Mouse (Mus musculus): ENCODE measurements around the gene Asxl2. TPM values are rescaled to one million over a fixed set of nuclear protein-coding genes. Genes with fewer than 3 reads are reported as not detected.

The Asxl2 gene
- total and polyA plus RNA-seq, 3 experiments, result 11.6 to 18.9 (median 15.2) TPM

GRCm38 (mm10) chr12:3440916-3441315, 14.3 kb downstream of the Asxl2 start:
- no peak for TF ChIP-seq USF1 (IDR thresholded peaks at IDR 0.05; ENCODE audit: low read depth, low read length)
- TF ChIP-seq HCFC1 (IDR thresholded peaks at IDR 0.05; ENCODE audit: low read depth, low read length), result no peak
- TF ChIP-seq ZKSCAN1 (IDR thresholded peaks at IDR 0.05; ENCODE audit: borderline replicate concordance, low read depth, low read length), result no peak
- no peak for TF ChIP-seq EP300 (IDR thresholded peaks at IDR 0.05; ENCODE audit: low read length)
- no peak for TF ChIP-seq MAX (IDR thresholded peaks at IDR 0.05; ENCODE audit: low read length)
- TF ChIP-seq MAZ (IDR thresholded peaks at IDR 0.05; ENCODE audit: low read depth, low read length), result no peak
- TF ChIP-seq KAT2A (IDR thresholded peaks at IDR 0.05; ENCODE audit: insufficient replicate concordance, low read length), result no peak
- no peak for TF ChIP-seq NELFE (IDR thresholded peaks at IDR 0.05; ENCODE audit: low read depth, low read length)
- H3K9ac ChIP-seq (ENCODE audit: insufficient read depth, low read depth), result no peak overlapping the region
- H3K79me2 ChIP-seq (replicated peaks; ENCODE audit: control insufficient read depth, extremely low read depth, insufficient read depth, poor library complexity, severe bottlenecking), result peaks cover 40% of the 10 kb centered on the region
- H3K4me3 ChIP-seq (replicated peaks in 1 of 3; ENCODE audit: low read depth in 2 of 3, low read length in 2 of 3, poor library complexity in 1 of 3), result no peak overlapping the region
- dilution Hi-C loops (cut with MboI; ENCODE audit: extremely low pct_ligation_motif_present, extremely low pct_unique_long_range_greater_than_20kb, low sequenced_read_pairs) (no loop called here), in situ Hi-C loops (cut with MboI; ENCODE audit: low pct_ligation_motif_present, low pct_unique_long_range_greater_than_20kb, low sequenced_read_pairs) (no loop called here)
- H3K36me3 ChIP-seq (replicated peaks in 1 of 2; ENCODE audit: control insufficient read depth in 1 of 2, insufficient read depth in 1 of 2, low read length in 1 of 2), result peaks cover 0 to 34% of the 10 kb centered on the region in 2 experiments
- H3K27ac ChIP-seq (ENCODE audit: insufficient read depth, low read depth), result no peak overlapping the region
- H3K27me3 ChIP-seq (replicated peaks), result no peaks in the 10 kb centered on the region
- H3K9me3 ChIP-seq (replicated peaks; ENCODE audit: low read length), result no peaks in the 10 kb centered on the region
- H3K4me1 ChIP-seq (ENCODE audit: control insufficient read depth in 1 of 2, insufficient read depth in 2 of 2), result peaks cover 0 to 19% of the 10 kb centered on the region in 2 experiments; a peak in 1 of 4 replicates
- DNase-seq (ENCODE audit: extremely low read depth), result no peak
- no peak overlapping the region for H3K4me2 ChIP-seq (ENCODE audit: insufficient read depth, low read depth, poor library complexity, severe bottlenecking)

GRCm38 (mm10) chr12:3441361-3441760, 14.7 kb downstream of the Asxl2 start:
- peaks cover 0 to 17% of the 10 kb centered on the region in 2 experiments; a peak in 1 of 4 replicates for H3K4me1 ChIP-seq (ENCODE audit: control insufficient read depth in 1 of 2, insufficient read depth in 2 of 2)
- peaks cover 0 to 33% of the 10 kb centered on the region in 2 experiments for H3K36me3 ChIP-seq (replicated peaks in 1 of 2; ENCODE audit: control insufficient read depth in 1 of 2, insufficient read depth in 1 of 2, low read length in 1 of 2)
- DNase-seq (ENCODE audit: extremely low read depth), result no peak
- H3K4me3 ChIP-seq (replicated peaks in 1 of 3; ENCODE audit: low read depth in 2 of 3, low read length in 2 of 3, poor library complexity in 1 of 3), result no peak overlapping the region
- dilution Hi-C loops (cut with MboI; ENCODE audit: extremely low pct_ligation_motif_present, extremely low pct_unique_long_range_greater_than_20kb, low sequenced_read_pairs), result no loop called here
- in situ Hi-C loops (cut with MboI; ENCODE audit: low pct_ligation_motif_present, low pct_unique_long_range_greater_than_20kb, low sequenced_read_pairs), result no loop called here
- no peaks in the 10 kb centered on the region for H3K27me3 ChIP-seq (replicated peaks)
- no peak overlapping the region for H3K9ac ChIP-seq (ENCODE audit: insufficient read depth, low read depth)
- H3K27ac ChIP-seq (ENCODE audit: insufficient read depth, low read depth), result no peak overlapping the region
- TF ChIP-seq ZC3H11A (IDR thresholded peaks at IDR 0.05; ENCODE audit: low read depth, low read length), result no peak
- no peak for TF ChIP-seq ZKSCAN1 (IDR thresholded peaks at IDR 0.05; ENCODE audit: borderline replicate concordance, low read depth, low read length)
- no peak for TF ChIP-seq HCFC1 (IDR thresholded peaks at IDR 0.05; ENCODE audit: low read depth, low read length)
- TF ChIP-seq MYC (IDR thresholded peaks at IDR 0.05; ENCODE audit: low read depth, low read length), result no peak
- no peak for TF ChIP-seq RCOR1 (conservative IDR thresholded peaks at IDR 0.05; ENCODE audit: low read depth, low read length)
- TF ChIP-seq MAX (IDR thresholded peaks at IDR 0.05; ENCODE audit: low read length), result no peak
- TF ChIP-seq EP300 (IDR thresholded peaks at IDR 0.05; ENCODE audit: low read length), result no peak
- TF ChIP-seq UBTF (IDR thresholded peaks at IDR 0.05; ENCODE audit: low read depth, low read length), result no peak
- no peak for TF ChIP-seq IRF4 (IDR thresholded peaks at IDR 0.05; ENCODE audit: low read depth, low read length)
- TF ChIP-seq ETS1 (conservative IDR thresholded peaks at IDR 0.05; ENCODE audit: low read depth, low read length), result no peak
- TF ChIP-seq KAT2A (IDR thresholded peaks at IDR 0.05; ENCODE audit: insufficient replicate concordance, low read length), result no peak
- TF ChIP-seq PAX5 (IDR thresholded peaks at IDR 0.05; ENCODE audit: low read length), result no peak
- no peak for TF ChIP-seq SMC3 (IDR thresholded peaks at IDR 0.05; ENCODE audit: low read depth, low read length)
- TF ChIP-seq GABPA (IDR thresholded peaks at IDR 0.05; ENCODE audit: insufficient replicate concordance, low read depth, low read length), result no peak
- TF ChIP-seq POLR2AphosphoS2 (IDR thresholded peaks at IDR 0.05; ENCODE audit: low read depth, low read length), result no peak
- no peak for TF ChIP-seq USF2 (conservative IDR thresholded peaks at IDR 0.05; ENCODE audit: low read depth, low read length)
- no peak for TF ChIP-seq MEF2A (IDR thresholded peaks at IDR 0.05; ENCODE audit: borderline replicate concordance, low read depth, low read length)
- TF ChIP-seq RAD21 (IDR thresholded peaks at IDR 0.05; ENCODE audit: low read depth, low read length), result no peak
- TF ChIP-seq TCF12 (IDR thresholded peaks at IDR 0.05; ENCODE audit: low read depth, low read length), result no peak
- H3K4me2 ChIP-seq (ENCODE audit: insufficient read depth, low read depth, poor library complexity, severe bottlenecking), result no peak overlapping the region
- no peaks in the 10 kb centered on the region for H3K9me3 ChIP-seq (replicated peaks; ENCODE audit: low read length)
- peaks cover 37% of the 10 kb centered on the region for H3K79me2 ChIP-seq (replicated peaks; ENCODE audit: control insufficient read depth, extremely low read depth, insufficient read depth, poor library complexity, severe bottlenecking)
